Mouse (Mus musculus) limb, embryonic 10.5 days (tissue): ENCODE measurements around the gene Ap1m2. TPM values are rescaled to one million over a fixed set of nuclear protein-coding genes. Genes with fewer than 3 reads are reported as not detected.
A peak's percentile ranks its signal among the peaks of the same experiment; 100 is the strongest.

ENCODE experiments used
- DNase-seq: peaks from one replicate; pipeline ENCODE4 v3.0.0-alpha.2; 2017; ENCODE audit warnings: low spot score
- H3K27ac ChIP-seq: fragments of 300-500 bp; sonication (generic); 2 replicates; pipeline ENCODE4 v1.5.1; 2016; ENCODE audit warnings: mild to moderate bottlenecking
- H3K27me3 ChIP-seq: fragments of 300-500 bp; sonication (generic); 2 replicates; pipeline ENCODE4 v1.6.1; 2016; ENCODE audit warnings: low read depth, mild to moderate bottlenecking; ENCODE audit not compliant: poor library complexity, severe bottlenecking
- H3K36me3 ChIP-seq: fragments of 300-500 bp; sonication (generic); 2 replicates; pipeline ENCODE4 v1.6.1; 2016; ENCODE audit warnings: mild to moderate bottlenecking, moderate library complexity
- H3K4me1 ChIP-seq: fragments of 300-500 bp; sonication (generic); 2 replicates; pipeline ENCODE4 v1.6.1; 2016
- H3K4me3 ChIP-seq: fragments of 300-500 bp; sonication (generic); 2 replicates; pipeline ENCODE4 v1.5.1; 2016; ENCODE audit warnings: mild to moderate bottlenecking, moderate library complexity
- H3K9me3 ChIP-seq: fragments of 300-500 bp; sonication (generic); replicated peaks from 2 replicates; pipeline ENCODE4 v1.6.1; 2016; ENCODE audit warnings: mild to moderate bottlenecking
- WGBS: fragments of 180-500 bp; shearing (Covaris S2); methylation state at CpG from one replicate; pipeline ENCODE4 v1.1.7; 2016; 5-methylcytosine and 5-hydroxymethylcytosine counted together
- polyA plus RNA-seq: library from polyadenylated mRNA; unstranded; fragments of >200 nt; fragmentation: Nextera tagmentation; extraction: Ambion mirVana; gene quantifications from 2 replicates; pipeline ENCODE4 v1.2.1, GENCODE M21; 2016

The Ap1m2 gene
- polyA plus RNA-seq = 7.8 and 8.6 TPM in 2 replicates

- DNase-seq = no peak
- H3K36me3 ChIP-seq = no peaks in the 10 kb centered on the region
- no peaks in the 10 kb centered on the region for H3K9me3 ChIP-seq
- 5% methylated on average over 35 of the region's 35 CpGs for WGBS
- H3K27me3 ChIP-seq = peaks cover 37% of the 10 kb centered on the region
- H3K27ac ChIP-seq = no peak within 1 kb of the TSS
- peak within 1 kb of the TSS; percentile 25 for H3K4me3 ChIP-seq
- H3K4me1 ChIP-seq = peaks cover 11% of the 10 kb centered on the region; the same call in 1 of the 2 replicates
Observed at GRCm38 (mm10) chr9:21312134-21312533, at the start of gene Ap1m2. Gene Ap1m2 (minus strand): TSS chr9:21312337.

- Histone ChIP-seq H3K27ac (no peak overlapping the region), H3K36me3 (peaks cover 34% of the 10 kb centered on the region), H3K4me1 (peaks cover 11% of the 10 kb centered on the region), H3K9me3 (no peaks in the 10 kb centered on the region), H3K27me3 (peaks cover 19% of the 10 kb centered on the region), H3K4me3 (no peak overlapping the region)
- peak; percentile 65 for DNase-seq
- 0% methylated on average over 1 of the region's 1 CpGs for WGBS
Observed at GRCm38 (mm10) chr9:21356981-21357718, 45.0 kb upstream of the Ap1m2 start.

- no peaks in the 10 kb centered on the region for H3K9me3 ChIP-seq
- peaks cover 54% of the 10 kb centered on the region for H3K36me3 ChIP-seq
- 94% methylated on average over 6 of the region's 6 CpGs for WGBS
- H3K27ac ChIP-seq = no peak overlapping the region
- no peak overlapping the region for H3K4me3 ChIP-seq
- no peaks in the 10 kb centered on the region for H3K27me3 ChIP-seq
- DNase-seq = no peak
- peaks cover 11% of the 10 kb centered on the region for H3K4me1 ChIP-seq
Observed at GRCm38 (mm10) chr9:21354796-21355195, 42.7 kb upstream of the Ap1m2 start.

- no peaks in the 10 kb centered on the region for H3K27me3 ChIP-seq
- peaks cover 65% of the 10 kb centered on the region for H3K36me3 ChIP-seq
- 59% methylated on average over 2 of the region's 2 CpGs for WGBS
- no peak overlapping the region for H3K4me3 ChIP-seq
- peaks cover 11% of the 10 kb centered on the region for H3K4me1 ChIP-seq
- no peaks in the 10 kb centered on the region for H3K9me3 ChIP-seq
- no peak overlapping the region for H3K27ac ChIP-seq
- no peak for DNase-seq
Observed at GRCm38 (mm10) chr9:21353373-21353686, 41.2 kb upstream of the Ap1m2 start.

- no peak for DNase-seq
- Histone ChIP-seq H3K9me3 (no peaks in the 10 kb centered on the region), H3K27me3 (no peaks in the 10 kb centered on the region), H3K36me3 (peaks cover 71% of the 10 kb centered on the region), H3K27ac (peak overlapping the region; percentile 73), H3K4me3 (0 out of 2 replicates have a peak overlapping the region, but pooled peaks have one; percentile 6), H3K4me1 (peaks cover 11% of the 10 kb centered on the region)
- 41% methylated on average over 20 of the region's 20 CpGs for WGBS
Observed at GRCm38 (mm10) chr9:21352463-21353372, 40.6 kb upstream of the Ap1m2 start.

- peaks cover 11% of the 10 kb centered on the region for H3K4me1 ChIP-seq
- peaks cover 80% of the 10 kb centered on the region for H3K36me3 ChIP-seq
- H3K9me3 ChIP-seq = no peaks in the 10 kb centered on the region
- no peak for DNase-seq
- H3K27ac ChIP-seq = 0 out of 2 replicates have a peak overlapping the region, but pooled peaks have one; percentile 73
- 92% methylated on average over 4 of the region's 4 CpGs for WGBS
- H3K4me3 ChIP-seq = no peak overlapping the region
- H3K27me3 ChIP-seq = no peaks in the 10 kb centered on the region
Observed at GRCm38 (mm10) chr9:21351702-21352377, 39.7 kb upstream of the Ap1m2 start.

- H3K27ac ChIP-seq = no peak overlapping the region
- no peak for DNase-seq
- peaks cover 85% of the 10 kb centered on the region for H3K36me3 ChIP-seq
- WGBS = 92% methylated on average over 7 of the region's 7 CpGs
- H3K27me3 ChIP-seq = no peaks in the 10 kb centered on the region
- peaks cover 11% of the 10 kb centered on the region for H3K4me1 ChIP-seq
- no peak overlapping the region for H3K4me3 ChIP-seq
- H3K9me3 ChIP-seq = no peaks in the 10 kb centered on the region
Observed at GRCm38 (mm10) chr9:21351178-21351577, 39.0 kb upstream of the Ap1m2 start.

GRCm38 (mm10) chr9:21348152-21348551, 36.0 kb upstream of the Ap1m2 start:
- H3K27me3 ChIP-seq = no peaks in the 10 kb centered on the region
- no peaks in the 10 kb centered on the region for H3K9me3 ChIP-seq
- H3K27ac ChIP-seq = no peak overlapping the region
- H3K4me1 ChIP-seq = peaks cover 10% of the 10 kb centered on the region
- DNase-seq = no peak
- 98% methylated on average over 3 of the region's 3 CpGs for WGBS
- H3K4me3 ChIP-seq = no peak overlapping the region
- H3K36me3 ChIP-seq = peaks cover 89% of the 10 kb centered on the region

GRCm38 (mm10) chr9:21346627-21347365, 34.7 kb upstream of the Ap1m2 start:
- Histone ChIP-seq H3K9me3 (no peaks in the 10 kb centered on the region), H3K4me3 (no peak overlapping the region), H3K36me3 (peaks cover 89% of the 10 kb centered on the region), H3K4me1 (no peaks in the 10 kb centered on the region), H3K27ac (no peak overlapping the region), H3K27me3 (no peaks in the 10 kb centered on the region)
- 73% methylated on average over 16 of the region's 16 CpGs for WGBS
- no peak for DNase-seq

- Histone ChIP-seq H3K4me1 (peaks cover 8% of the 10 kb centered on the region), H3K4me3 (no peak overlapping the region), H3K27ac (no peak overlapping the region), H3K9me3 (no peaks in the 10 kb centered on the region), H3K36me3 (peaks cover 55% of the 10 kb centered on the region), H3K27me3 (peaks cover 9% of the 10 kb centered on the region; the same call in 1 of the 2 replicates)
- DNase-seq = no peak
- WGBS = 89% methylated on average over 4 of the region's 4 CpGs
Observed at GRCm38 (mm10) chr9:21340411-21340810, 28.3 kb upstream of the Ap1m2 start.

- WGBS = 10% methylated on average over 20 of the region's 20 CpGs
- H3K27me3 ChIP-seq = peaks cover 9% of the 10 kb centered on the region; the same call in 1 of the 2 replicates
- H3K4me1 ChIP-seq = peaks cover 14% of the 10 kb centered on the region
- no peaks in the 10 kb centered on the region for H3K9me3 ChIP-seq
- peak overlapping the region; percentile 64 for H3K27ac ChIP-seq
- peaks cover 29% of the 10 kb centered on the region for H3K36me3 ChIP-seq
- H3K4me3 ChIP-seq = peak overlapping the region; percentile 28
- DNase-seq = peak; percentile 58
Observed at GRCm38 (mm10) chr9:21337652-21338051, 25.5 kb upstream of the Ap1m2 start.

- H3K4me3 ChIP-seq = no peak overlapping the region
- whole genome bisulfite sequencing = 88% methylated on average over 8 of the region's 8 CpGs
Observed at GRCm38 (mm10) chr9:21336491-21336890, 24.4 kb upstream of the Ap1m2 start.

More at GRCm38 (mm10) chr9:21336491-21336890, 24.4 kb upstream of the Ap1m2 start:
- H3K4me1 ChIP-seq = peaks cover 22% of the 10 kb centered on the region
- H3K36me3 ChIP-seq = peaks cover 18% of the 10 kb centered on the region
- H3K27me3 ChIP-seq = peaks cover 9% of the 10 kb centered on the region; the same call in 1 of the 2 replicates
- no peaks in the 10 kb centered on the region for H3K9me3 ChIP-seq
- DNase-seq = no peak
- H3K27ac ChIP-seq = no peak overlapping the region
